Mouse (Mus musculus): Measurements from ENCODE around the gene Rnf167. TPM values are rescaled to one million over a fixed set of nuclear protein-coding genes. Genes with fewer than 3 reads are reported as not detected.

Gene Rnf167
- total and polyA plus RNA-seq, 2 experiments = 34.3 to 75.4 TPM

- under 1% methylated on average over 44 of the region's 44 CpGs for WGBS
- Histone ChIP-seq H3K27me3 (ENCODE audit: control insufficient read depth, insufficient read depth, low read length) (no peaks in the 10 kb centered on the region), H3K27ac (replicated peaks; ENCODE audit: insufficient read depth, low read depth, low read length) (peak within 1 kb of the TSS; percentile 90), H3K4me3 (ENCODE audit: insufficient read depth, low read depth, low read length) (peak within 1 kb of the TSS; percentile 72), H3K9ac (ENCODE audit: low read depth, low read length) (peak within 1 kb of the TSS; percentile 76), H3K79me2 (ENCODE audit: control insufficient read depth, insufficient read depth, low read length) (no peaks in the 10 kb centered on the region; the same call in 1 of the 2 replicates), H3K4me1 (ENCODE audit: control insufficient read depth, insufficient read depth, low read length) (peaks cover 2% of the 10 kb centered on the region; the same call in 1 of the 2 replicates), H3K36me3 (ENCODE audit: control insufficient read depth, insufficient read depth, low read length) (peaks cover 10% of the 10 kb centered on the region)
- peak; percentile 100 for DNase-seq (ENCODE audit: extremely low read depth, low read depth, low spot score)
- peak; percentile 72 for TF ChIP-seq POLR2A (IDR thresholded peaks at IDR 0.05; ENCODE audit: extremely low read depth, insufficient read depth, low read length)
- no peak for TF ChIP-seq CTCF (IDR thresholded peaks at IDR 0.05; ENCODE audit: low read depth, low read length)
Measured at GRCm38 (mm10) chr11:70668771-70669505, 21.9 kb downstream of the Rnf167 start, which contains the start of gene Spag7. Spag7 (minus strand) TSS chr11:70669416.

DNA sequence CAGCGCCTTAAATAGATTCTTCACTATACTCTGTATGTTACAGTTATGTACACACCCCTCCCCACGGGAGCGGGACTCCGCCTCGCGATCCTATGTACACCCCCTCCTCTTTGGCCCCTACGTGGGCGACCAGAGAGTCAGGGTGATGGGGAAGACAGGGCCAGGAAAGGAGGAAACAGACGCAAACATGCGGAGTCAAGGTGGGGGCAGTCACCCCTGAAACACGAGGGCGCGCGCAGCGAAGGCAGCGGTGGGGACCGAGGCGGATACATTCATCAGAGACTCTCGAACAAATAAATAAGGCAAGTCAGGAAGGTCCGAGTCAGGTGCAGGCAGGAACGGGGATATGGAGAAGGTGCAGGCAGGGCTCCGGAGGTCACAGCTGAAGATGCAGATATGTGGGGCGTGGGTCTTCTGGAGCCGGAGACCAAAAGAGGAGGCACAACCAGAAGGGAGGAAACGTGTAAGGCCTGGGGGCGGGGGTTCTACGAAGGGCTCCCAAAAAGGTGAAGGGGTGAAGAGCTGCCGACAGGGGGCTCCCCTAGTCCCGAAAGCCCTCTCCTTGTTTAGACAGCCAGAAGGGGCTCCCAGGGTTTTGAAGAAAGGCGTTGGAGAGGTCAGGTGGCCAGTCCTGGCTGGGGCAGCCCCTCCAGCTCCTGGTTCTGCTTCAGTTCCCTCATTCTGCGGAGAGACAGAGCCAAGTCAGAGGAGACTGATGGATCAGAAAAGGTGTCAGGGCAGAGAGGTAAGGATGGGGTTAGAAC is 22.7 kb downstream of the Rnf167 start:
- H3K27ac ChIP-seq (replicated peaks; ENCODE audit: insufficient read depth, low read depth, low read length) = peak overlapping the region; percentile 73
- peaks cover 2% of the 10 kb centered on the region; the same call in 1 of the 2 replicates for H3K4me1 ChIP-seq (ENCODE audit: control insufficient read depth, insufficient read depth, low read length)
- no peaks in the 10 kb centered on the region for H3K27me3 ChIP-seq (ENCODE audit: control insufficient read depth, insufficient read depth, low read length)
- TF ChIP-seq POLR2A (IDR thresholded peaks at IDR 0.05; ENCODE audit: extremely low read depth, insufficient read depth, low read length) (no peak), CTCF (IDR thresholded peaks at IDR 0.05; ENCODE audit: low read depth, low read length) (peak; percentile 56)
- 3% methylated on average over 31 of the region's 31 CpGs for WGBS
- no peaks in the 10 kb centered on the region; the same call in 1 of the 2 replicates for H3K79me2 ChIP-seq (ENCODE audit: control insufficient read depth, insufficient read depth, low read length)
- peaks cover 4% of the 10 kb centered on the region for H3K36me3 ChIP-seq (ENCODE audit: control insufficient read depth, insufficient read depth, low read length)
- H3K4me3 ChIP-seq (ENCODE audit: insufficient read depth, low read depth, low read length) = peak overlapping the region; percentile 72
- DNase-seq (ENCODE audit: extremely low read depth, low read depth, low spot score) = peak; percentile 26
- peak overlapping the region; percentile 76 for H3K9ac ChIP-seq (ENCODE audit: low read depth, low read length)

- H3K4me1 ChIP-seq (ENCODE audit: control insufficient read depth, insufficient read depth, low read length) = peaks cover 2% of the 10 kb centered on the region; the same call in 1 of the 2 replicates
- H3K9ac ChIP-seq (ENCODE audit: low read depth, low read length) = no peak overlapping the region
- DNase-seq (ENCODE audit: extremely low read depth, low read depth, low spot score) = no peak
Measured at GRCm38 (mm10) chr11:70670483-70670882, 23.4 kb downstream of the Rnf167 start.

GRCm38 (mm10) chr11:70671333-70672047 is 24.5 kb downstream of the Rnf167 start:
- no peak overlapping the region for H3K4me3 ChIP-seq (ENCODE audit: insufficient read depth, low read depth, low read length)
- peaks cover 4% of the 10 kb centered on the region for H3K36me3 ChIP-seq (ENCODE audit: control insufficient read depth, insufficient read depth, low read length)
- 90% methylated on average over 16 of the region's 16 CpGs for WGBS
- H3K79me2 ChIP-seq (ENCODE audit: control insufficient read depth, insufficient read depth, low read length) = no peaks in the 10 kb centered on the region; the same call in 1 of the 2 replicates
- no peak overlapping the region for H3K27ac ChIP-seq (replicated peaks; ENCODE audit: insufficient read depth, low read depth, low read length)
- TF ChIP-seq POLR2A (IDR thresholded peaks at IDR 0.05; ENCODE audit: extremely low read depth, insufficient read depth, low read length) = no peak
- no peak for TF ChIP-seq CTCF (IDR thresholded peaks at IDR 0.05; ENCODE audit: low read depth, low read length)
- H3K9ac ChIP-seq (ENCODE audit: low read depth, low read length) = no peak overlapping the region
- no peak for DNase-seq (ENCODE audit: extremely low read depth, low read depth, low spot score)
- H3K4me1 ChIP-seq (ENCODE audit: control insufficient read depth, insufficient read depth, low read length) = peaks cover 2% of the 10 kb centered on the region; the same call in 1 of the 2 replicates
- H3K27me3 ChIP-seq (ENCODE audit: control insufficient read depth, insufficient read depth, low read length) = no peaks in the 10 kb centered on the region

More at GRCm38 (mm10) chr11:70670483-70670882, 23.4 kb downstream of the Rnf167 start:
- peaks cover 2% of the 10 kb centered on the region for H3K36me3 ChIP-seq (ENCODE audit: control insufficient read depth, insufficient read depth, low read length)
- TF ChIP-seq POLR2A (IDR thresholded peaks at IDR 0.05; ENCODE audit: extremely low read depth, insufficient read depth, low read length) (no peak), CTCF (IDR thresholded peaks at IDR 0.05; ENCODE audit: low read depth, low read length) (no peak)
- H3K4me3 ChIP-seq (ENCODE audit: insufficient read depth, low read depth, low read length) = no peak overlapping the region
- H3K27ac ChIP-seq (replicated peaks; ENCODE audit: insufficient read depth, low read depth, low read length) = no peak overlapping the region
- no peaks in the 10 kb centered on the region; the same call in 1 of the 2 replicates for H3K79me2 ChIP-seq (ENCODE audit: control insufficient read depth, insufficient read depth, low read length)
- WGBS = 76% methylated on average over 14 of the region's 14 CpGs
- H3K27me3 ChIP-seq (ENCODE audit: control insufficient read depth, insufficient read depth, low read length) = no peaks in the 10 kb centered on the region

DNA sequence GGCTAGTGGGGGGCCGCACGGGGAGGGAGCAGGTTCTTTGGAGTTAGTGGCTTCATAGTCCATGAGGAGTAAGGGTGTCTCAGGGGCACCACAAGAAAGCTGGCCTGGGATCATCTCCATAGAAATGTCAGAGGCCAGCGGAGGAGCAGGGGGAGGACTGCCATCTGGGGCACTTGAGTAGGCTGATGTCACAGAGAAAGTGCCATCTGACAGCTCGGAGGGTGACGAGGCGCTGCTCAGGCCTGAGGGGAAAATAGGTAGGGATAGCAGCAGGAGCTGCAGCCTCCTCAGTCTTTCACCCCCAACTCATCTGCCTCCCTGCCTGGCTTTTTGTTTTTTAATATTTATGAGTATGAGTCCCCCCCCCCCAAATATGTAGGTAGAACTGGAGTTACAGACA is 27.0 kb downstream of the Rnf167 start:
- H3K4me1 ChIP-seq (ENCODE audit: control insufficient read depth, insufficient read depth, low read length) = peaks cover 9% of the 10 kb centered on the region
- H3K79me2 ChIP-seq (ENCODE audit: control insufficient read depth, insufficient read depth, low read length) = no peaks in the 10 kb centered on the region
- WGBS = 97% methylated on average over 6 of the region's 6 CpGs
- no peak overlapping the region for H3K4me3 ChIP-seq (ENCODE audit: insufficient read depth, low read depth, low read length)
- no peak overlapping the region for H3K27ac ChIP-seq (replicated peaks; ENCODE audit: insufficient read depth, low read depth, low read length)
- TF ChIP-seq CTCF (IDR thresholded peaks at IDR 0.05; ENCODE audit: low read depth, low read length) (no peak), POLR2A (IDR thresholded peaks at IDR 0.05; ENCODE audit: extremely low read depth, insufficient read depth, low read length) (no peak)
- H3K36me3 ChIP-seq (ENCODE audit: control insufficient read depth, insufficient read depth, low read length) = peaks cover 4% of the 10 kb centered on the region
- H3K9ac ChIP-seq (ENCODE audit: low read depth, low read length) = no peak overlapping the region
- H3K27me3 ChIP-seq (ENCODE audit: control insufficient read depth, insufficient read depth, low read length) = no peaks in the 10 kb centered on the region
- no peak for DNase-seq (ENCODE audit: extremely low read depth, low read depth, low spot score)

Data from liver, adult 2 months (tissue).